Mouse (Mus musculus) left cerebral cortex, adult 18-20 months (tissue): ENCODE measurements at regions not wholly inside any gene's neighbourhood (a gene's known extent, or its start where the extent isn't known, plus 50 kb on each side); places are given as distances from the start of the nearest gene placed in this dataset.

ENCODE experiments used
- DNase-seq, 2 experiments: peaks; one replicate each; pipeline ENCODE4 v3.0.0; 2021 to 2022; ENCODE audit warnings: low spot score in 2 of 2, mixed read lengths in 1 of 2

- no peak for DNase-seq
Observed at GRCm38 (mm10) chr7:121214181-121214580, 132.7 kb downstream of the Otoa start.

DNA sequence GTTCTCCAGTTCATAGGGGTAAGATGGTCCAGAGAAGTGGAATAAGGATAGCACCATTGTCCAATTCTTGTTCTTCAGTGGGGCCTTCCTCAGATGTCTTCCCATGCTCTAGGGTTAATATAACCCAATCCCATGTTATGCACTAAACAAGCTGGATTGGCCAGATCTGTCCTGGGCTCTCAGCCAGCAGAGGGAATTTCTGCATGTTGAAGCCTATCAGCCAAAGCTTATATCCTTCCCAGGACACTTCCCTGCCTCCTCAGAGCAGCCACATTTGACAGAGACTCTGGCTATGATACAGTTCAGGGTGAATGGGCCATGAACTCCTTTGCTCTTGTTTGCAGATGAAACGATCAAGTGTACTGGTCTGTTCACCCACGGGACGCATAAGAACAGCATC lies 133.6 kb downstream of the Otoa start:
- no peak for DNase-seq

GRCm38 (mm10) chr7:121215735-121216134 lies 134.3 kb downstream of the Otoa start:
- peak in 1 of 2 experiments; percentile 8 for DNase-seq

- no peak for DNase-seq
Observed at GRCm38 (mm10) chr7:121218031-121218430, 136.6 kb downstream of the Otoa start.

- peak; percentile 26 to 42 for DNase-seq
Observed at GRCm38 (mm10) chr7:121221158-121221557, 139.7 kb downstream of the Otoa start.

GRCm38 (mm10) chr7:121231881-121232280 lies 150.4 kb downstream of the Otoa start:
- no peak for DNase-seq

GRCm38 (mm10) chr7:121234831-121235230 lies 153.4 kb downstream of the Otoa start:
- DNase-seq, result peak; percentile 55 to 76

DNA sequence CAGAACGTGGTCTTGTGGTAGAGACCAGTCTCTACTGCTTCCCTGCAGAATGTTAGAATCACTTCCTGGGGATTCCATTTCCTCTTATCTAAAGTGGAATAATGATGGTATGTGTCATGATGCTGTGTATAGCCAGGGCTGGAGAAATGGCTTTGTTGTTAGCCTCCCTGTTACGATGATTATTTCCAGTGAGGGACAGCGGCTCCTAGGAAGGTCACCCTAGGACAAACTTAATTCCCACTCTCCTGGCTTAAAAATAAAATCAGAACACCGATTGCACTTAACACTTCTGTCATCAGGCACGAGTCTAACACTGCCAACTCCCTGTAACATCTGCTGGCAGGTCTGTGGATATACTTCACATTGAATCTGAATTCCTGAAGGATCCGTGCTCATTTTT lies 151.9 kb upstream of the Hs3st2 start:
- DNase-seq, result no peak

- no peak for DNase-seq
Observed at GRCm38 (mm10) chr7:121247845-121248244, 143.8 kb upstream of the Hs3st2 start.

GRCm38 (mm10) chr7:121257466-121257865 lies 134.2 kb upstream of the Hs3st2 start:
- DNase-seq, result no peak

DNA sequence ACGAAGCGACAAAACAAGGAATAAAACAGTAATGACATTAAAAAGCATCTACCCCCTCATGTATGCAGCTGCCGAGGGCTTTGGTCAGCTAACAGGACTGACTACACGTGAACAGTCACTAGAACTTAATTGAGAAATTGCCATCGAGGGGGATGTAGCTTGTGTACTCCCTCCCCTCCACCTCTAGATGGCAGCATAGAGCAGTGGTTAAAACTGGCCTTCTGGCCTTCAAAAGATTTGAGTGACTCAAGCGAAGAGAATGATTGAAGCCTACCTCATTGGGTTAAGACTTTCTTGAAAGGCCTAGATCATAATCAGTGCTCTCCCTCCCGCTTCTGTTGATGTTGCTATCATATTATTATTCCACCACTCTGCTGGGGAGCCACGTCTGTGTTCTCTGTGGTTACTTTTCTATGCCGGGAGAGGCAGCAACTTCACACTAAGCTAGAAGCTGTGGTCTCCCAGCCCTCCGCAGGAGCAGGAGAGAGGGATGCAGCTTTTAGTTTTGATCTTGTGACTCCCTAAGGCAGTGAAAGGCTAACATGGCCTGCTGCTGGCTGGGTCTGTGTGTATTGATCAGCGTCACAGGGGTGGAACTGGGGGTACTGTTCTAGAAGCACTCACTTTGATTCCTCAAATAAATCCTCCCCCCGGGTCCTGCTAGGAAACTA lies 132.7 kb upstream of the Hs3st2 start:
- peak in 1 of 2 experiments; percentile 38 for DNase-seq

- DNase-seq, result no peak
Observed at GRCm38 (mm10) chr7:121259497-121260009, 132.1 kb upstream of the Hs3st2 start.

GRCm38 (mm10) chr7:121269358-121269757 lies 122.3 kb upstream of the Hs3st2 start:
- DNase-seq, result no peak

DNA sequence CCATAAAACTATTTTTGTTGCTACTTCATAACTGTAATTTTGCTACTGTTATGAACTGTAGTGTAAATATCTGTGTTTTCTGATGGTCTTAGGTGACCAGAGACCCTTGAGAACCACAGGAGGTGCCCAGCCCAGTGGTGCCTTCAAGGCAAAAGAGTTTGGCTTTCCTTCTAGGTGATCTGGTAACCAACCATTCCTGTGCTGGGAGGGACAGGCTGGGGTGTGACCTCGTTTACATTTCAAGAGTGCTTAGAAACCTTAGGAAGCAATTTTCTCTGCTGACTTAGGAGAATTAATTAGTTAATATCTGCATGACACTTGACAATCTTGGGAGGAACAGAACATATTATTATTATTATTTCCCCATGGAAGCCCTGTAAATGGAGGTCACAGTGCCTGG lies 111.1 kb upstream of the Hs3st2 start:
- no peak for DNase-seq

DNA sequence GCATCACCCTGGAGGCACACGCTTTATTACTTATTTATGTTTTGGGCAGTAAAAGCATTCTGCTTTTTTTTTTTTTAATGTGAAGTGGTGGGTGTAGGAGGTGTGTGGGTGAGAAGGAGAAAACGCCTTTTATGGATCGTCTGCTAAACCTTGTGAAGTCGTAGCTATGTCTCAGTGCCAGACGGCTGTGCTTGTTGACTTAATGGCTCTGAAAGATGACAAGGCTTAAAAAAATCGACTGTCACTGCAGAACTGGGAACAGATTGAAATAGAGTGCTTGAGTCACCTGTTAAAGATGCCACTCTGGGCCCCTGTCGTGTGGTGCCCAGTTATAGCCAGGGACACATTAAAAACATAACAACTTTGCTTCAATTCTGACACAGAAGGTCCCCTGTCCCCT lies 109.5 kb upstream of the Hs3st2 start:
- peak in 1 of 2 experiments; percentile 21 for DNase-seq

GRCm38 (mm10) chr7:121289737-121290136 lies 101.9 kb upstream of the Hs3st2 start:
- DNase-seq, result peak; percentile 12 to 20

GRCm38 (mm10) chr7:121296151-121296695 lies 95.4 kb upstream of the Hs3st2 start:
- DNase-seq, result peak in 1 of 2 experiments; percentile 28

GRCm38 (mm10) chr7:121312961-121313587 lies 78.6 kb upstream of the Hs3st2 start:
- DNase-seq, result no peak

GRCm38 (mm10) chr7:121314521-121314920 lies 77.1 kb upstream of the Hs3st2 start:
- DNase-seq, result no peak

DNA sequence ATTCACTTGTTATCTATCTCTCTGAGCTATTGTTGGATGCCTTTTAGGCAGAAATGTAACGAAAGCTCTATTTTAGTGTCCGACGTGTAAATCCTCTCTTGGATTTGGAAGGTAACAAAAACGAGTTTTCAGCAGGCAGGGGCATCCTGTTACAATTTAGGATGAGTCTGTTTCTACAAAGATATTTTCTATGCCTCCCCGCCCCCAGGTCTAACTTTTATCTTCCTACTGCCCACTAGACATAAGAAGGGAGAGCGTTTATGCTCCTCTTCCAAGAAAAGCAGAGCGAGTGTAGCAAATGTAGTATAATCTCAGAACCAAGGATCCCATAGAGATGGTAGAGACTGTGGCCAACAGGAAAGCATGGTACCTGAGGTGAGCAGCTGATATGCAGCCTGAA lies 62.4 kb upstream of the Hs3st2 start:
- peak in 1 of 2 experiments; percentile 5 for DNase-seq

GRCm38 (mm10) chr7:121332532-121332931 lies 59.1 kb upstream of the Hs3st2 start:
- DNase-seq, result no peak

- DNase-seq, result no peak
Observed at GRCm38 (mm10) chr7:121335390-121336109, 56.1 kb upstream of the Hs3st2 start.
